Mouse (Mus musculus): ENCODE measurements around the gene Ubxn7. TPM values are rescaled to one million over a fixed set of nuclear protein-coding genes. Genes with fewer than 3 reads are reported as not detected.
A peak's percentile ranks its signal among the peaks of the same experiment; 100 is the strongest.

The Ubxn7 gene
- polyA plus RNA-seq, 1 experiment from 2014 or later: 13.2 TPM

DNA sequence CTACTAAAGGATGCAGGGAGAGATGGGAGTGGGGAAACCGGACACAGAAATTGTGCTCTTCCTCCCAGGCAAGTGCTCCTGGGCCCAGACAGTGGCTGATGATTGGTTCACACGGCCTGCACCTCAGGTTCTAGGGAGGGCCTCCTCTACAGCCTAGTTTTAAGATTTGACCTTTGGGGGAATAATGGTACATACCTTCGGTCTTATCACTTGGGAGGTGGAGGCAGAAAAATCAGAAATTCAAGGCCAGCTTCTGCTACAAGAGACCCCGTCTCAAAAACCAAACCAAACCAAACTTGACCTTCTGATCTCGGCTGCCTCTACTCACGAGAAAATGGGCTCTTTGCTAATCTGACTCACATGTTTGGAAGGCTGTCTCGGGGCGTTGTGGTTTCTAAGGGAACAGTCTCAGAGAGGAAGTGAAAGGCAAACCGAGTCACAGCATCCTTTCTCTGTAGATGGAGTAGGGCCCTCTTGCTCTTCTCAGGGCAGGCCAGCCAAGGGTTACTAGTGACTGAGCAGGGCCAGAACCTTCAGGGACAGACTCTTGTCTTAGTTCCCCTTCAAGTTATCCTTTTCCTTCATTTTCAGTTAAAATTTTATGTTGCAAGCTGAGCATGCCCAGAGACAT is 69.4 kb downstream of the Ubxn7 start:
- DNase-seq (ENCODE audit: low spot score): peak; percentile 18
- no peak overlapping the region for H3K4me2 ChIP-seq (replicated peaks; ENCODE audit: low read depth, low read length)
- ATAC-seq: no peak
- no peaks in the 10 kb centered on the region for H3K36me3 ChIP-seq (ENCODE audit: insufficient read depth, low read length)
- no peak overlapping the region for H3K4me3 ChIP-seq (ENCODE audit: low read depth, low read length)
- H3K27me3 ChIP-seq (replicated peaks; ENCODE audit: insufficient read depth, low read length): no peaks in the 10 kb centered on the region
- WGBS: 67% methylated on average over 9 of the region's 9 CpGs
- no peaks in the 10 kb centered on the region for H3K4me1 ChIP-seq (ENCODE audit: insufficient read depth, low read depth, low read length)
- H3K9me3 ChIP-seq (ENCODE audit: low read length): no peaks in the 10 kb centered on the region
- no peak for TF ChIP-seq EP300 (IDR thresholded peaks at IDR 0.05)
- no peak for TF ChIP-seq CTCF (IDR thresholded peaks at IDR 0.05)
- H3K9ac ChIP-seq (replicated peaks; ENCODE audit: low read depth): no peak overlapping the region
- no peak overlapping the region for H3K27ac ChIP-seq (ENCODE audit: low read length)

DNA sequence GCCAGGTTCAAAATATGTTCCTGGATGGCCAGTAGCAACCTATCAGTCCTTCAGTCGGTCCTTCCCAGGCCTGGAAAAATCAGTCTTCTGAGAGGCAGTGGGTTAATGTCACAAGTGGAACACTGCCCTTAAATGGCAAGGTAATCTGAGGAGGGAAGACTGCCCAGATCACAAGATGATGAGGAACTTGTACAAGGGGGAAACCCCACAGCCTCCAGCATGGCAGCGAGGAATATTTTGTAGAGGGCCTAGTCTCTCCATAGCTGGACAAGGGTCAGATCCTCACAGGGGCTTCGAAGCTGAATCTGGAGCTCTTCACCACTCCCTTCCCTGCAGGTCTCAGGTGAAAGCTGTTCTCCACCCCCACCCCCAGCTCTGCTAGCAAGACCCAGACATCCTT is 70.8 kb downstream of the Ubxn7 start:
- Histone ChIP-seq H3K27me3 (replicated peaks; ENCODE audit: insufficient read depth, low read length) (no peaks in the 10 kb centered on the region), H3K4me2 (replicated peaks; ENCODE audit: low read depth, low read length) (no peak overlapping the region), H3K9ac (replicated peaks; ENCODE audit: low read depth) (no peak overlapping the region), H3K27ac (ENCODE audit: low read length) (no peak overlapping the region), H3K9me3 (ENCODE audit: low read length) (no peaks in the 10 kb centered on the region), H3K36me3 (ENCODE audit: insufficient read depth, low read length) (no peaks in the 10 kb centered on the region), H3K4me3 (ENCODE audit: low read depth, low read length) (no peak overlapping the region), H3K4me1 (ENCODE audit: insufficient read depth, low read depth, low read length) (no peaks in the 10 kb centered on the region)
- ATAC-seq (no peak), DNase-seq (ENCODE audit: low spot score) (no peak)
- no peak for TF ChIP-seq CTCF (IDR thresholded peaks at IDR 0.05)
- TF ChIP-seq EP300 (IDR thresholded peaks at IDR 0.05): no peak
- WGBS: 82% methylated on average over 3 of the region's 3 CpGs

DNA sequence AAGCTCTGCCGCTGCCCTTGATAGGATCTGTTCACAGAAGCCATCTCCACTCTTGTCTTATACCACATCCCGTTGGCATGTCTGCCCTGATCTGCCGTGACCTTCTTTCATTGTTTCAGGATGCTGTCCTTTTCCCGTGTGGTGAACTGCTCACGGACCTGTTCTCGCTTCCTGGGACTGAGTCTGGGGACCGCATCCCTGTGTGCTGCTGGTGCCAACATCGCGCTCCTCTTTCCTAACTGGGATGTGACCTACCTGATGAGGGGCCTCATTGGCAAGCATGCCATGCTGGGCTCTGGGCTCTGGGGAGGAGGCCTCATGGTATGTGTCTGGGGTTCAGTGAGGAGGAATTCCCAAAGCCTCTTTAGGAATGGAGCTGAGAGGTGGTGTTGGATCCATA is 73.7 kb downstream of the Ubxn7 start:
- Histone ChIP-seq H3K36me3 (ENCODE audit: insufficient read depth, low read length) (no peaks in the 10 kb centered on the region), H3K9me3 (ENCODE audit: low read length) (no peaks in the 10 kb centered on the region), H3K27ac (ENCODE audit: low read length) (no peak overlapping the region), H3K9ac (replicated peaks; ENCODE audit: low read depth) (no peak overlapping the region), H3K4me3 (ENCODE audit: low read depth, low read length) (no peak overlapping the region), H3K27me3 (replicated peaks; ENCODE audit: insufficient read depth, low read length) (no peaks in the 10 kb centered on the region), H3K4me2 (replicated peaks; ENCODE audit: low read depth, low read length) (no peak overlapping the region), H3K4me1 (ENCODE audit: insufficient read depth, low read depth, low read length) (no peaks in the 10 kb centered on the region)
- DNase-seq (ENCODE audit: low spot score): no peak
- TF ChIP-seq CTCF (IDR thresholded peaks at IDR 0.05): no peak
- TF ChIP-seq EP300 (IDR thresholded peaks at IDR 0.05): no peak
- no peak for ATAC-seq
- WGBS: 83% methylated on average over 9 of the region's 9 CpGs

DNA sequence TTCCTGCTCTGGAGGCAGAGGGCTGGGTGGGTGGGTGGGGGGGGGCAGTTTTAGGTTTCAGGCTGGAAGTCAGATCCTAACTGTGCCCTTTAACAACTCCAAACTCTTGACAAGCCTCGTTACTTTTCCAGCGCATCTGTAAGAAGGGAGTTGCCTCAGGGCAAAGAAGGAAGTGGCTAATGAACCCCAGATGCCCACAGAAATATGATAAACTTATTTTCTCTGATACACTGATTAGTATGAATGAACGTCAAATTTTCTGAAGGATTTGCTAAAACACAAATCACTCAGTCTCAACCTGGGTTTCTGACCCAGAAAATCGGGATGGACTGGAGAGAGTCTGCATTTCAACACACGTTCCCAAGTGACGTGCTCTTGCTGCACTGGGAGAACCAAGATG is 74.6 kb downstream of the Ubxn7 start:
- 79% methylated on average over 6 of the region's 6 CpGs for WGBS
- Histone ChIP-seq H3K36me3 (ENCODE audit: insufficient read depth, low read length) (no peaks in the 10 kb centered on the region), H3K27ac (ENCODE audit: low read length) (no peak overlapping the region), H3K4me1 (ENCODE audit: insufficient read depth, low read depth, low read length) (no peaks in the 10 kb centered on the region), H3K27me3 (replicated peaks; ENCODE audit: insufficient read depth, low read length) (no peaks in the 10 kb centered on the region), H3K4me3 (ENCODE audit: low read depth, low read length) (no peak overlapping the region), H3K9me3 (ENCODE audit: low read length) (no peaks in the 10 kb centered on the region), H3K4me2 (replicated peaks; ENCODE audit: low read depth, low read length) (no peak overlapping the region), H3K9ac (replicated peaks; ENCODE audit: low read depth) (no peak overlapping the region)
- DNase-seq (ENCODE audit: low spot score) (no peak), ATAC-seq (no peak)
- no peak for TF ChIP-seq CTCF (IDR thresholded peaks at IDR 0.05)
- no peak for TF ChIP-seq EP300 (IDR thresholded peaks at IDR 0.05)

DNA sequence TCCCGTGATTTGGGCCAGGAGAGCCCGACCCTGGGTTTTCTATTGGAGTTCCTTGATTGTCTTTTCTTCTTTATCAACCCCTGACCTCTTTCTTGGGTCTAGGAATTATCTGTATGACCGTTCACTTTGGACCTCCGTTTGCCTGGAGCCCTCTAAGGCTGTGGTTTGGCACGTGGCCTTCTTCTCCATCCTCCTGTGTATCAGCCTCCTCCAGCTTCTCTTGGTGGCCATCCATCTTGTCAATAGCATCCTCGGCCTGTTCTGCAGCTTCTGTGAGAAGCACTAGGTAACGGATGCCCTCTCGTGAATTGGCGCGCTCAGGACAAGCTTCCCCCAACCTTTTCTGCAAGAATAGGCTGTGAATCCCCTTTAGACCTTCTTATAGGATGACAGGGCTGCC is 75.7 kb downstream of the Ubxn7 start:
- Histone ChIP-seq H3K9ac (replicated peaks; ENCODE audit: low read depth) (no peak overlapping the region), H3K4me3 (ENCODE audit: low read depth, low read length) (no peak overlapping the region), H3K9me3 (ENCODE audit: low read length) (no peaks in the 10 kb centered on the region), H3K27me3 (replicated peaks; ENCODE audit: insufficient read depth, low read length) (no peaks in the 10 kb centered on the region), H3K27ac (ENCODE audit: low read length) (no peak overlapping the region), H3K4me1 (ENCODE audit: insufficient read depth, low read depth, low read length) (no peaks in the 10 kb centered on the region), H3K4me2 (replicated peaks; ENCODE audit: low read depth, low read length) (no peak overlapping the region), H3K36me3 (ENCODE audit: insufficient read depth, low read length) (no peaks in the 10 kb centered on the region)
- TF ChIP-seq EP300 (IDR thresholded peaks at IDR 0.05) (no peak), CTCF (IDR thresholded peaks at IDR 0.05) (no peak)
- ATAC-seq (no peak), DNase-seq (ENCODE audit: low spot score) (no peak)
- WGBS: 71% methylated on average over 10 of the region's 10 CpGs

DNA sequence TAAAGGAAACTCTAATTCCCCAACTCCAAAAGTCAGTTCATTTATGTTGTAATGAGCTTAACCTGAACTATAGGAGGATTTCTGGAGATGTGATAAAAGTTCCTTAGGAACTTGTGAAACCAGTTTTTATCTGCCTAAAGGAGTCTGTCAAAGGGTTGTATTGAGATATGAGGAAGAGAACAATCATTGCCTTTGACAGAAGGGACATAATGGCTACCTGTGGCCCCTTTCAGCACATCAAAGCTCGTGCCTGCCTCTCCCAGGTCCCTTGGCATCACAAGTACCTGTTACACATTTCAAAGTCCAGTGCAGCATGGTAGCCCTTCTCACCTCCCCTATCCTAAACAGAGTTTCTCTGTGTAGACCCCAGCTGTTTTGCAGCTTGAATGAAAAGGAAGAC is 85.4 kb downstream of the Ubxn7 start:
- Histone ChIP-seq H3K4me2 (replicated peaks; ENCODE audit: low read depth, low read length) (no peak overlapping the region), H3K27ac (ENCODE audit: low read length) (no peak overlapping the region), H3K27me3 (replicated peaks; ENCODE audit: insufficient read depth, low read length) (no peaks in the 10 kb centered on the region), H3K9me3 (ENCODE audit: low read length) (no peaks in the 10 kb centered on the region), H3K4me1 (ENCODE audit: insufficient read depth, low read depth, low read length) (no peaks in the 10 kb centered on the region; the same call in 1 of the 2 replicates), H3K36me3 (ENCODE audit: insufficient read depth, low read length) (no peaks in the 10 kb centered on the region), H3K9ac (replicated peaks; ENCODE audit: low read depth) (no peak overlapping the region), H3K4me3 (ENCODE audit: low read depth, low read length) (no peak overlapping the region)
- ATAC-seq: no peak
- no peak for TF ChIP-seq EP300 (IDR thresholded peaks at IDR 0.05)
- no peak for TF ChIP-seq CTCF (IDR thresholded peaks at IDR 0.05)
- DNase-seq (ENCODE audit: low spot score): no peak
- WGBS: 36% methylated on average over 1 of the region's 1 CpGs

Measured in lung, postnatal 0 days (tissue).